Comparison of ENCODE assay signal across 8 mouse cellular contexts in genomic region chr4:108878963-108879822, GRCm38 (mm10). TPM values are rescaled to one million over a fixed set of nuclear protein-coding genes. Genes with fewer than 3 reads are reported as not detected.
A peak's percentile ranks its signal among the peaks of the same experiment; 100 is the strongest.
DNase-seq lines count a peak whose midpoint lies in the region; ATAC-seq lines count a peak whose summit lies in the region.

Rab3b (plus strand) TSS chr4:108879063.

- H3K9me3 ChIP-seq in hindbrain, embryonic 16.5 days (ENCODE audit: control insufficient read depth, low read length) = no peaks in the 10 kb centered on the region

- H3K27me3 ChIP-seq in hindbrain, embryonic 16.5 days (replicated peaks; ENCODE audit: control insufficient read depth, insufficient read depth, low read length) = no peaks in the 10 kb centered on the region

- H3K4me2 ChIP-seq in hindbrain, embryonic 16.5 days (ENCODE audit: low read length) = peak within 1 kb of the TSS; percentile 58

- peak within 1 kb of the TSS; percentile 26 for H3K27ac ChIP-seq in hindbrain, embryonic 16.5 days (ENCODE audit: low read depth, low read length)

- WGBS in hindbrain, embryonic 16.5 days = under 1% methylated on average over 46 of the region's 46 CpGs

- DNase-seq in adrenal gland, adult 18-20 months (ENCODE audit: low spot score in 2 of 2) = peak; percentile 44 to 53
- peak; percentile 33 to 51 for DNase-seq in cerebellum, postnatal 25 days
- peak; percentile 12 to 14 for DNase-seq in frontal cortex, postnatal 25 days (ENCODE audit: low spot score in 2 of 2)
- peak; percentile 20 to 31 for DNase-seq in layer of hippocampus, postnatal 36 days
- DNase-seq in lung, postnatal 36 days = peak; percentile 71
- peak; percentile 43 for DNase-seq in right cerebral cortex, adult 18-20 months
- DNase-seq in urinary bladder, postnatal 14 days (ENCODE audit: low spot score) = peak; percentile 68

- ATAC-seq in hindbrain, embryonic 16.5 days = peak; percentile 94

- H3K4me3 ChIP-seq in hindbrain, embryonic 16.5 days (ENCODE audit: low read length) = peak within 1 kb of the TSS; percentile 56

- H3K9ac ChIP-seq in hindbrain, embryonic 16.5 days (ENCODE audit: low read depth, low read length) = peak within 1 kb of the TSS; percentile 71

- H3K4me1 ChIP-seq in hindbrain, embryonic 16.5 days (ENCODE audit: control insufficient read depth, insufficient read depth, low read depth, low read length) = no peaks in the 10 kb centered on the region; the same call in 1 of the 2 replicates

- H3K36me3 ChIP-seq in hindbrain, embryonic 16.5 days (ENCODE audit: control insufficient read depth, insufficient read depth, low read length) = no peaks in the 10 kb centered on the region

RNA-seq across cellular contexts. Expression of gene Rab3b, which starts in this region (rescaled TPM):
- total RNA-seq in adrenal gland, adult 18-20 months (2021) = 10 to 100 TPM; 35.7 to 43.5 TPM
- 217 and 249 TPM in 2 replicates for polyA plus RNA-seq in hindbrain, embryonic 16.5 days (2015; fragmentation: Nextera tagmentation; extraction: Ambion mirVana)
- 10 to 100 TPM; 45.6 to 58.0 TPM for total RNA-seq in layer of hippocampus, postnatal 36 days (2021)

Comparison
In these comparisons a context has a peak if more than half of its experiments do, and no peak if none do; other contexts are left out.
1. Peak in every context shown above with its lines: DNase-seq, ATAC-seq, H3K4me3 ChIP-seq and H3K27ac ChIP-seq.
2. DNase-seq: peak in every context shown above with its lines; median percentile 71 in lung, postnatal 36 days; 68 in urinary bladder, postnatal 14 days; 48 in adrenal gland, adult 18-20 months; 43 in right cerebral cortex, adult 18-20 months; 42 in cerebellum, postnatal 25 days; 26 in layer of hippocampus, postnatal 36 days; 13 in frontal cortex, postnatal 25 days.